Mouse (Mus musculus): ENCODE data around the gene Gm10563.
A peak's percentile ranks its signal among the peaks of the same experiment; 100 is the strongest.
"Not testable (repeated sequence)": the region's sequence is repeated elsewhere in the genome, so short reads cannot be mapped to it uniquely, and the experiment has no call there.

Gene Gm10563

DNA sequence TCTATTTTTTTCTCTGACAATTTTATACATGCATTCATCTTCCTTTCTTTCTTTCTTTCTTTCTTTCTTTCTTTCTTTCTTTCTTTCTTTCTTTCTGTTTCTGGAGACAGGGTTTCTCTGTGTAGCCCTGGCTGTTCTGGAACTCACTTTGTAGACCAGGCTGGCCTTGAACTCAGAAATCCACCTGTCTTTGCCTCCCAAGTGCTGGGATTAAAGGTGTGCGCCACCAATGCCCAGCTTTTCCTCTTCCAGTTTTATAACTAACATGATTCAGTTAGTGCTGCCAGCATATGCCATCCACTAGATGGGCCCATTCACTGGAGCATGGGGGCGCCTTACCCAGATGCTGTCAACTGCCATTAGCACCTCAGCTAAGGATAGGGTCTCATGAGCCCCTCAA lies at the start of gene Gm10563:
Gm10563 (minus strand) TSS at position 101 of the 400 bp plus-strand sequence.
- DNase-seq (ENCODE audit: extremely low spot score, low read depth, low spot score), result not testable (repeated sequence)

GRCm38 (mm10) chr4:155694482-155695401 lies 49.5 kb upstream of the Gm10563 start:
- DNase-seq (ENCODE audit: extremely low spot score, low read depth, low spot score), result no peak

- DNase-seq (ENCODE audit: extremely low spot score, low read depth, low spot score), result no peak
Observed at GRCm38 (mm10) chr4:155694111-155694481, 48.9 kb upstream of the Gm10563 start, which contains the start of gene Fndc10. Fndc10 (plus strand) TSS chr4:155694342.

GRCm38 (mm10) chr4:155692421-155692820 lies 47.2 kb upstream of the Gm10563 start:
- DNase-seq (ENCODE audit: extremely low spot score, low read depth, low spot score), result no peak

- no peak for DNase-seq (ENCODE audit: extremely low spot score, low read depth, low spot score)
Observed at GRCm38 (mm10) chr4:155690571-155691375, 45.6 kb upstream of the Gm10563 start.

DNA sequence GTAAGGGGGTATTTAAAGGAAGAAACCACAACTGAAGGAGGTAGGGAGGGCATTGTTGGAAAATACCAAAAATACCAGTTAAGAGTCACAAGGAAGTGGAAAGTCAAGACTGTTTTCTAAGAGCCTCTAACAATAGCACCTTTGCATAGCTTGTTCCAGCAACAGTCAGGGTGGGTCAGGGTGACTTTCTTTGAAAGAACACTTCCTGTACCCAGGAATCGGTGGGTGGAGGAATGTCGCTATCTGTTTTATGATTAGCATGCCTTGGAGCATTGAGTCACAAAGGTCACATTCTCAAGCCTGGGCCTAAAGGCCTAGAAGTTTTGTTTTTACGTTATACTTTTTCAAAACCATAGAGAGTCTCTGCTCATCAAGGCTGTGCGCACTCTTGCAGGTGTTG lies 42.6 kb upstream of the Gm10563 start:
- not testable (repeated sequence) for DNase-seq (ENCODE audit: extremely low spot score, low read depth, low spot score)

- DNase-seq (ENCODE audit: extremely low spot score, low read depth, low spot score), result not testable (repeated sequence)
Observed at GRCm38 (mm10) chr4:155683670-155684277, 38.6 kb upstream of the Gm10563 start.

- DNase-seq (ENCODE audit: extremely low spot score, low read depth, low spot score), result no peak
Observed at GRCm38 (mm10) chr4:155675991-155676390, 30.8 kb upstream of the Gm10563 start.

- DNase-seq (ENCODE audit: extremely low spot score, low read depth, low spot score), result no peak
Observed at GRCm38 (mm10) chr4:155672082-155672481, 26.9 kb upstream of the Gm10563 start.

- not testable (repeated sequence) for DNase-seq (ENCODE audit: extremely low spot score, low read depth, low spot score)
Observed at GRCm38 (mm10) chr4:155670236-155670635, 25.0 kb upstream of the Gm10563 start.

DNA sequence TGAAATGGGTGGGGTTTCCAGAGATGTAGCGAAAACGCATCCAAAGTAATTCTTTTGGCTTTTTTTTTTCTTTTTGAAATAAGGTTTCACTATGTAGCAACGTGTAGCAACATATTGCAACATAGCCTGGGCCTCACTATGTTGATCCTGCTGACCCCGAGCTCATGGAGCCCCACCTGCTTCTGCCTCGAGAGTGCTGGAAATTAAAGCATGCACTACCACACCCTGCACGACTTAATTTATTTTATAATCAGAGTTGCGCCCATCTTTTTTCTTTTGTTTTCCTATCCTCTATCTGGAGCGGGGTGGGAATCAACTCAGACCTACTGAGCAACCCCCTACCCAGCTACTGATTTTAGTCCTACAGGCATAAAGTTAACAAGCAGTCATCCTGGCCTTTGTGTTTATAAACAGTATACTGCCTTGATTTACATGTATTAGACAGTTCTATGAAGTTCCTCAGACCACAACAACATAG lies 24.4 kb upstream of the Gm10563 start:
- no peak for DNase-seq (ENCODE audit: extremely low spot score, low read depth, low spot score)

DNA sequence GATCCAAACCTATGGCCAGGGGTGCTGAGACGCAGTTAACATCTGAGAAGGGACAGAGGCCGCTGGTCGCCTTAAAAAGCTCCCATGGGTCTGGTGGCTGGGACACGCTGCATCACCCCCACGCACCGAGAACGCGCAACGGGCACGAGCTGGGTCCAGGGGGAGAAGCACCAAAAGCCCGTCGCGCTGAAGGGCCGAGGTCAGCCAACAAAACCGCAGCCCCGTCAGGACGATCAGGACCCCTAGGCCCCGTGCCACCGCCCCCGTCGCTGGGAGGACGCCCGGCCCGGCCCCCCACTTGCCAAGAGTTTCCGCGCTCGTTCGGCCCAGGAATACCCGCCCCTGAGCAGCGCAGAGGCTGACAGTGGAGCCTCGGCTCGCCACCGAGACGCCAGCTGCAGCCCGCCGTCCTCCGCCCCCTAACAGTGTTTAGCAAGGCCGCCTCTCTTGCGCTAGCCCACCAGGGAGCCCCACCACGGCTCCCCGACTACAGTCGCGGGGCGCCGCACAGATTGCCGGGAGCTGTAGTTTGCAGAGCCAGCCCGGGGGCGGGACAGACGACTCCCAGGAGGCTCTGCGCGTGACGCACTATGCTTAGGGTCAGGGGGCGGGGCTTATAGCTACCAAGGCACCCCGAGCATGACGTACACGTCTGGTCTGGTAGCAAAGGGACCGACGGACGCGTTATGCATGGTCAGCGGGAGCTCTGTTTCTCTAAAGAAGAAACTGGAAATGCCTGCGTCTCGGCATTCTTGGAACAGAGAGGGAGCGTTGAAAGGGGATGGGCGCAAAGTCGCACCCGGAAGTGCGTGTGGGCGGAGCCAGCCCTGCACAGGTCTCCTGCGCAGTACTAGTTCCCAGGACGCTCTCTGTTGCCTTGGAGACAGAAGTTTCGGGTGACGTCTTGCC lies 23.7 kb upstream of the Gm10563 start, which contains the start of gene Mib2:
Mib2 (minus strand) TSS at position 510 of the 909 bp plus-strand sequence.
- peak; percentile 89 for DNase-seq (ENCODE audit: extremely low spot score, low read depth, low spot score)

DNA sequence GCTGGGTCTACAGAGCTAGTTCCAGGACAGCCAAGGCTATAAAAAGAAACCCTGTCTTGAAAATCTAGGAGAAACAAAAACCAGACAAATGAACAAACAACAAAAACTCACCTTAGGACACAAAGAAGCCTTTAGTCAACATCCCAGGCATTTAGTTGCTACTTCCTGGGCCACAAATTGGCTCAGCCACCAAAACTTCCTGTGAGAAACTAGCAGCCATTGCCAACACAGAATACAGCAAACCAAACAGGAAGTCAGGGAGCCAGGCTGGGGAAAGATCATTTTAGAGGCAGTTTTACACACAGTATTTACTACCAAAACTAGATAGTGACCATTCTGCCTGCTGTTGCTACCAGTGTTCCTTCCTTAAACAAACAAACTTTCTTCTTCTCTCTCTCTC lies 21.7 kb upstream of the Gm10563 start:
- no peak for DNase-seq (ENCODE audit: extremely low spot score, low read depth, low spot score)

DNA sequence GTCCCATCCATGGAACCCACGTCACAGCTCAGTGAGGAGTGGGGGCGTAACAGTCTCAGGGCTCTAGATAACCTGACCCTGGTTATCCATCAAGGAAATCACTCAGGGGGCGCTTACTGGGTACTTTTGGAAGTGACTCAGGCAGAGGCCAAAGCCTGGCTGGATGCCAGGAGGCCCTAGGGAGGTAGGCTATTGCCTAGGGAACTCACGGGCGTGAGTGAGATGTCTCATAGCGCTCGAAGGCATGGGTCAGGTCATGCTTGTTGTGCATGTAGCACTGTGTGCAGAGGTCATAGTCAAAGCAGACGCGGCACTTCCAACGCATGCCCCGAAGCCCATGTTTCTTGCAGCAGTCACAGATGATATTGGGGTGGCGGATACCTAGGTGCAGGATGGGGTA lies 15.4 kb upstream of the Gm10563 start:
- DNase-seq (ENCODE audit: extremely low spot score, low read depth, low spot score), result no peak

DNA sequence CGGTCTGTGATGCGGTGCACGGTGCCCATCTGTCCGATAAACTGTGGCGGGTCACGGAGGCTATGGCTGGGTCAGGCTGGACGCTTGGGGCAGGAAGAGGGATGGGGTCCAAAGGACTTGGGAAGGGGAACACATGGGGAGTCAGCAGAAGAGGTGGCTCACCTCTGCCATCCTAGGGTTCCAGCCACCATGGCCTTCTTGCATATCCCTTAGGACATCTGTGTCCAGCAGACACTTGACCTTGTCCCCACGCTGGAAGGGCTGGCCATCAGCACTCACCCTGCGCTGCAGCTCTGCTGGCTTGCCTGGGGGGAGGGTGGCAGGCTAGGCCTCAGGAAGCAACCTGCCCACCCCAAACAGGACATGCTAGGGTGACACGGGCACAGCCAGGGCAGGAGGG lies 13.8 kb upstream of the Gm10563 start:
- no peak for DNase-seq (ENCODE audit: extremely low spot score, low read depth, low spot score)

GRCm38 (mm10) chr4:155656214-155656751 lies 11.1 kb upstream of the Gm10563 start:
- DNase-seq (ENCODE audit: extremely low spot score, low read depth, low spot score), result no peak

DNA sequence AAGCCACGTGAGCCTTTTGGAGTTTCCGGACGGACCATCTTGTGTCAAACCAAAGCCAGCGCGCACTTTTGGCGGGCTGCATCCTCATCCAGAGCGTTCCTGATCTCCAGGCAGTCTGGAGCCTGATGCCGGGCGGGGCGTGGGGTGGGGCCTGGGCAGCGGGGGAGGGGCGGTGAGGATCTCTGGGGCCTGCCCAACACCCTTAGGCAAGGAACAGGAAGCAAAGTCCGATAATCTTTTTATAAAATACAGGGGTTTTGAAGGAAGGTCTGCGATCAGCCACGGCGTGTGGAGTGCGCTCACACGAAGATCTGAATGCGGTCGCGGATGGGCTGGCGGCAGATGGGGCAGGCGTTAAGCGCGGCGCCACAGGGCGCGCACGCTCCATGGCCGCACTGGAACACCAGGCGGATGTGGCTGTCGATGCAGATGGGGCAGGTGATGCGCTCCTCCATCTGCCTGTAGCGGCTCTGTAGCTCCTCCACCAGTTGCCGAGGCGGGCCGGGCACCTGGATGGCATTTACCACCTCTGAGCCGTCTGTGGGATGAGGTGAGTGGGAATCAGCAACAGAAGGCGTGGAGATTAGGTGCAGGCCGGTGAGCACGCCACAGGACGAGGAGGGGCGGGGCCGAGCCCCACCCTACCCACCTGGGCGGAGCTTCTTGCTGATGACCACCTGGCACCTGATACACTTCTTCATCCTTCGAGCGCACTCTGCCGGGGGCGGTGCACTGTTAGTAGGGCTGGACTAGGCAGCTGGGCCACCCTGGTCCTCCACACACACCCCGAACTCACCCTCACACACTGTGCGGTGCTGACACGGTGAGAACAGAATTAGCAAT lies 9.5 kb upstream of the Gm10563 start:
- DNase-seq (ENCODE audit: extremely low spot score, low read depth, low spot score), result no peak

DNA sequence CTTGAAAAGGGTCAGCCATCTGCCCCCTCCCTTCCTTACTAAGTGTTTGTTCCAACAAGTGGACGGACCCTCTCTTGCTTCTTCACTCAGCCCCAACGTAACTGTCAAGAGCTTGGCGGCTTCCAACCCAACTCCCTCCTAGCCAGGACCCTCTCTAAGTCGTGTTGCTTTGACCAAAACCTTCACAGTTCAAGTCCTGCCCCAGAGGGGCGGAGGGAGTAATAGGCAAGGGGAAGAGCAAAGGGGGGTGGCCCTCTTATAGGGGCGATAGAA lies 8.9 kb upstream of the Gm10563 start:
- no peak for DNase-seq (ENCODE audit: extremely low spot score, low read depth, low spot score)

Data from hindlimb bud, embryonic 11.5 days (tissue).